Mouse (Mus musculus) frontal cortex, postnatal 10 days (tissue): ENCODE results near the gene Idh1.
"Not testable (repeated sequence)": the region's sequence is repeated elsewhere in the genome, so short reads cannot be mapped to it uniquely, and the experiment has no call there.

Experiments used
- DNase-seq, 2 experiments: peaks; one replicate each; pipeline ENCODE4 v3.0.0; 2022; ENCODE audit warnings: low spot score in 2 of 2, mixed read lengths in 1 of 2

The Idh1 gene

GRCm38 (mm10) chr1:65186287-65187073 lies at the start of gene Idh1, which contains the start of gene Pikfyve:
Gene Idh1 (minus strand): TSS chr1:65186500.
Gene Pikfyve (plus strand): TSS chr1:65186683.
- DNase-seq = peak; percentile 97

DNA sequence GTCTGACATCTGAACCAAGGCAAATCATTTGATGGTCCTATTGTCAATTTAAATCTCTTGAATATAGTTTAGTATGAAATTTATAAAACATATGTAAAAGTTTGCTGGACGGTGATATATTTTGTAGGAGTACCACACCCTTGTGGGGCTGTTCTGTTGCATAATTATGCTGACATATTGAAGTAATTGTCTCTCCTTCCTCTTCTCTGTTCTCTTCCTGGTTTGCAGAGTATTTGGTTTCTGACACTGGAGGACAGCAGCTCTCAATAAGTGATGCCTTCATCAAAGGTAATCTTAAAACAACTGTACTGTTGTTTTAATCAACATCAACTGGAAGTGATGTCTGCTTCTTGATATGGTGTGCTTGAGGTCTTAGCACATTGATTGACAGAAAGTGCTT lies 44.3 kb upstream of the Idh1 start:
- no peak for DNase-seq

DNA sequence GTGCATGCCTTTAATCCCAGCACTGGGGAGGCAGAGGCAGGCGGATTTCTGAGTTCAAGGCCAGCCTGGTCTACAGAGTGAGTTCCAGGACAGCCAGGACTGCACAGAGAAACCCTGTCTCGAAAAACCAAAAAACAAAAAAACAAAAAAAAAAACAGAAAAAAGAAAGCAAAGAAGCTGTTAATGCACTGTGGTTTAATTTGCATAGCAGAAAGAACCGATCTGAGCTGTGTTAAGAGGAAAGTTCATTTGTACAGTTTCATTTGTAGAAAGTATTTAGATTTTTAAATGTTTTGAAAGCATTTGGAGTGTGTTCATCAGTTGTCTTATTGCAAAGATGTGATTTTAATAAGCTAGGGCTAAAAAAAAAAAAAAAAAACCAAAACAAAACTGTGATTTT lies 43.5 kb upstream of the Idh1 start:
- DNase-seq = not testable (repeated sequence)

- no peak for DNase-seq
Measured at GRCm38 (mm10) chr1:65227681-65228080, 41.4 kb upstream of the Idh1 start.

DNA sequence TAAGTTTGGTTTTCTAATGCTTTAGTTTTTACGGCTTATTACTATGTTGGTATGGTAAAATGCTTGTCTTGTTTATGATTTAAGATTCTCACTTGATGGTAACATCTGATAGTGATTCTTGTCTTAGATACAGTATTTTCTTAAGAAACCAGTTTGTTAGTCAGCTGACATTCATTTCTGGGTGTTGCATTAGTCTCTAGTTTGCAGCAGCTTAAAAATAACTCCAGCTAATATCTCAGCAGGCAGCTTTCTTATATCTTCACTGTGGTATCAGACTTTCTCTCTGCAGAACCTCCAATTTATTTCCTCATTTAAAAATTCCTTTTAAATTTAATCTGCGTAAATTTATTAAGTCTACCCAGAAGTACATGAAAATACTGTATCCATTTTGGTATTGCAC lies 37.4 kb upstream of the Idh1 start:
- no peak for DNase-seq

DNA sequence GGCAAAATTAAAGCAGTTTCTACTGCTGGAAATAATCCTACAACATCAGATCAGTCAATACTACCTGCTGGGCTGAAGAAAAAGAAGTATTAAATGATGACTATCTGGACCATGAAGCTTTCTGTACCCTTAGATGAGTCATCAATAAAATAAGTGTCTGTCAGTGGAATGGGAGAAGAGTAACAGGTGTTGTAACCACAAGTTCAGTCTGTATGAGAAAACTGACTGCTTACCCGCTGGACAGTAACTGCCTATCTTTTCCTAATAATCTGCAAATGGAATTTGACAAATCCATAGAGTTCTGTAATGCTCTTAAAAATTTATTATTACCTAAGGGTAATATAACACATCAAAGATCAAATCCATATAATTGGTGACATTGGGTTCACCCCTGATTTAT lies 31.7 kb upstream of the Idh1 start:
- DNase-seq = no peak

- no peak for DNase-seq
Measured at GRCm38 (mm10) chr1:65217567-65217966, 31.3 kb upstream of the Idh1 start.

- no peak for DNase-seq
Measured at GRCm38 (mm10) chr1:65213214-65213613, 26.9 kb upstream of the Idh1 start.

- no peak for DNase-seq
Measured at GRCm38 (mm10) chr1:65204299-65204698, 18.0 kb upstream of the Idh1 start.

- DNase-seq = no peak
Measured at GRCm38 (mm10) chr1:65198861-65199260, 12.6 kb upstream of the Idh1 start.

- DNase-seq = no peak
Measured at GRCm38 (mm10) chr1:65198425-65198824, 12.1 kb upstream of the Idh1 start.

DNA sequence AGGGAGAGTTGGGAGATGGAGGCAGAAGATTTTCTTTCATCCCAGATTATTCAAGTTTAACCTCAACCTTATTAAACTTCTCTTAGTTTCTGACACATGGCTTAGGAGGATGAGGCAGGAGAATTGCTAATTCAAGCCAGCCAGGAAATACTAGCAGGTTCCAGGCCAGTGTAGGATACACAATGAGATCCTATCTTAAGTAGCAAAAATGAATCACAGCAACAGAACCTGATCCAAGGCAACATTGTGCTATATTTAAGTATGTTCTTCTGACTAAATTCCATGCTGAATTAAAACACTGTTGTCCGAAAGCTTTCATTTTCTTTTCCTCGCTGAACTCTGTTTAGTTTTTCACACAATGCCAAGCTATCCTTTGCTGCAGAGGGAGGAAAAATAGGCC lies 6.9 kb upstream of the Idh1 start:
- DNase-seq = no peak

DNA sequence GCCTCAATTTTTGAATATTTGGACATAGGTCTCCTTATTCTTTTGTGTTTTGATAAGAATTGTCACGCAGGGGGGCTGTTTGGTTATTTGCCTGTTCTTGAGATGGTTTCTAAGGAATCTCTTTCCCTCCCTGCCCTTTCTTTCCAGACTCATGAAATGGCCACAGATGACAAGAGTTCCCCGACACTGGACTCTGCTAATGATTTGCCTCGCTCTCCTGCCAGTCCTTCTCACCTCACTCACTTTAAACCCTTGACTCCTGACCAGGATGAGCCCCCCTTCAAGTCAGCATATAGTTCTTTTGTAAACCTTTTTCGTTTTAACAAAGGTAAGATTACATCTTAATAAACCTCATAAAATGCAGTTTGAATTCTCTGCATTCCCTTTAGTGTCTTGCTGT lies 3.9 kb upstream of the Idh1 start:
- DNase-seq = no peak

- no peak for DNase-seq
Measured at GRCm38 (mm10) chr1:65187074-65187430, 752 bp upstream of the Idh1 start.

DNA sequence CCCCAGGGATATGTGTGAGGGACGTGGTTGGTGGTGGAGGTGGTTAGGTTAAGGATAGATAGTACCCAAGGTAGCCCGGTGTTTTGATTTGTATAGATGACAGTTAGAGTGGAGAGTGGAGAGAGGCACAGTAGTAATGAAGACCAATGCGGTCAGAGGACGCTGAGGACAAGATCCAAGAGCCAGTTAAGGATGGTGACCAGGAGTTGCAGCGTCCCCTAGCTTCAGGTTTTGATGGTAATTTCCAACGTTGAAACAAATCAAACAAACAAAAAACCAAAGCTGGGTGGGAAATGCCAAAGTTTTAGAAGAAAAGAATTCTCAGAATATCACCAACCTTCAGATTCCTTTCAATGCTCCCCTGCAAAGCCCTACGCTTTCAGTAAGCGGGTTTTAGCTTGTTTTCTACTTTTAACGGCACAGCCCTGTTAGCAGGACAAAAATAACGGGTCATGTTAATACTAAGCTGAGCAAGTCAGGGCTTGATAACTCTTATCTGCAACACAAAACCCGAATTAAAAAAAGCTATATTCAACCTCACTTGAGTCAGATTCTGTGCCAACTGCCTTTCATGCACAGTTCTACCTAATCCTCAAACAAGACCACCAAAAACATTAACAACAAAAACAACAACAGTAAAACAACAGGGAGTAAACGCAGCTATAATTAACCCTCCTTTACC lies 635 bp downstream of the Idh1 start:
- no peak for DNase-seq

- no peak for DNase-seq
Measured at GRCm38 (mm10) chr1:65185011-65185410, 1.3 kb downstream of the Idh1 start.

GRCm38 (mm10) chr1:65183994-65184393 lies 2.3 kb downstream of the Idh1 start:
- DNase-seq = no peak

DNA sequence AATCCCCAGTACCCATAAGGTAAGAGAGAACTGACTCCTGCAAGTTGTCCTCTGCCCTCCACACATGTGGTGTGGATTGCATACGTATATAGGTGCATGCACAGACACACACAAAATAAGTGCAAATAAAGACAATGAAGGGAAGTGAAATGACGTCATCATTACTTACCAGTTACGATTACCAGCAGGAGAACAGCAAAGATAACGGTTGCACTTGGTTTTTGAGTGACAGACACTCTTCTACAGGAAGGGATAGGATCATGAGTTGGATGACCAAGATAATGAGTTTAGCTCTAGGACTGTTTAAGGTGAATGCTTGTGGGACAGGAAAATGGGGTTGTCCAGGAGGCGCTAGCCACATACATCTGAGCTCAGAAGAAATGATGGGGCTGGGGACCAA lies 4.8 kb downstream of the Idh1 start:
- DNase-seq = no peak

DNA sequence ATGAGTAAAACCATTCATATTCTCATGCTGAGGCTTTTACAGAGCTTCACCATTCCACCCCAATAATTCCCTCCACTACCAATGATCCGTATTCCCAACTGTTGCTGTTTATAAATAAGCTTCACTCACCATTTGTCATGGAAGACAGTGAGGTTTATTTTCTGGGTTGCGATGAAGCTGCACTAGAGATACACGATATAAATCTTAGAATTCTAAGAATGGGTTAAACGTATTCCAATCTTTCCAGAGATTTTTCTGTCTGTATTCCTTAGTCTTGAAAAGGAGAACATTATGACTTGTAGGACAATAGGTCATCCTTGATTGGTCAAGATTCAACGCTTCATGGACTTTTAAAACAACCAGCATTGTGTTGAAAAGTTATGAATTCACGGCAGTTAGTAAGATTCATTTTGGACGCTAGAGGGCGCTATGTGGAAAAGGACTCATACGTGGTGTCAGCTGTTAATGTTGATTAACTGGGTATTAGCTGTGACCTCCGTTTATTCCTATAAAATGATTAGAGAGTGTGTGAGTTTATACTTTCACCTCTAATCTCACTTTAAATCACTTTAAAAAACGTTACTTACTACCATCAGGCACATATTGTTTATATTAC lies 6.6 kb downstream of the Idh1 start:
- DNase-seq = peak in 1 of 2 experiments; percentile 35

DNA sequence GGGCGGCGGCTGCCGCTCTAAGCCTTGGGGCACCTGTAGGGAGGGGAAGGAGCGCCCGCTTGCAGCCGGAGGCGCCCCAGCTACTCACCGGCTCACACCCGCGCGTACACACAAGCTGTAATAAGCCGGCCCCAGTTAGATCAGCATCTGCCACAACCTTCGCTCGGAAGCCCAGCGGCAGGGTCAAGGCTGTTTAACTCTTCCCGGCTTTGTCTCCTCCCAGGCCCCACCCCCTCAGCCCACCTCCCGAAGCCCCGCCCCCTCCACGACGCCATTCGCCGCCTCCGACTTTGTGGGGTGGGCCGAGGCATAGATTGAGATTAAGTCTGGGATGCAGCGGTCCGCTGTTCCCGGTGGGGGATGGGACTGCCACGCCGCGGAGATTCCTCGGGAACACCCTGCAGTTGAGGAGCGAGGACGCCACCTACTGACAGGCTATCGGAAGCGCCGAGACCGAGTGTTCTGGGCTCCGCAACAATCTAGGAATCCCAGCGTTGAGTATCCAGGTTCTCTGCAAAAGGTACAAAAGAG lies 7.3 kb downstream of the Idh1 start:
- peak; percentile 95 to 98 for DNase-seq

DNA sequence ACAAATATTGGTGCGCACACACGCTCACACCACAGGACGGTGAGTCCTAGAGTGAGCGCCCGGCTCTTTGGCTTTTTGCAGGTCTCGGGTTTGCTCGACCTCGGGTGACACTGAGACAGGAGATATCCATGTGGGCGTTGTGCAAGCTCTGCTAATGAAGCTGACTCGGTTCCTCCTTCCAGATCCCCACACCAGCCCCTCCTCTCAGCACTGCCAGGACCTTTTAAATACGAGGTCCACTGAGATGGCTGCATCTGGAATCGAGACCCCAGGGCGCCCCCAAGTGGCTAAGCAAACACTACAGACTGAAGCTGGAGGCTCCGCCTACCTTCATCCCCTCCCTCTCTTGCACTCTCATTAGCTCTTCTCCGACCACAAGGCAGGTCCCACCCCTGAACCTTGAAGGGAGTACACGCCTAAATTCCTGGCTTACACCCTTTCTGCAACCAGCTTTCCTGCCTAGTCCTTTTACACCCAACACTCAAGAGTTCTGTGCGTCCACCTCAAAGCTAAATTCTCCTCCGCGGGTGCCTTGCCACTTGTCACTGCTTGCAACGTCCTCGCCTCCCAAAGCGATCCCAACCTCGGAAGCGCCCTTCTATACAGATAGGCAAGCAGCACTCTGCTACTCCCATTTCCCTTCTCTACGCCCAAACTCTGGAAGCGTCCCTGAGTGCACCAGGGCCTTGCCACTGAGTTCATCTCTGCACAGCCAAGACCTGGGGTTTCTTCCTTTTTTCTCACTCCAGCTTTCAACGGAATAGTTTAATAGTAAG lies 8.0 kb downstream of the Idh1 start:
- peak; percentile 88 to 90 for DNase-seq

- DNase-seq = no peak
Measured at GRCm38 (mm10) chr1:65177452-65177851, 8.8 kb downstream of the Idh1 start.
